Mouse (Mus musculus): Measurements from ENCODE around the gene Hap1. TPM values are rescaled to one million over a fixed set of nuclear protein-coding genes. Genes with fewer than 3 reads are reported as not detected.
"Not testable (repeated sequence)": the region's sequence is repeated elsewhere in the genome, so short reads cannot be mapped to it uniquely, and the experiment has no call there.

Gene Hap1
- polyA plus RNA-seq, 1 experiment from 2014 or later: 1.5 TPM

DNA sequence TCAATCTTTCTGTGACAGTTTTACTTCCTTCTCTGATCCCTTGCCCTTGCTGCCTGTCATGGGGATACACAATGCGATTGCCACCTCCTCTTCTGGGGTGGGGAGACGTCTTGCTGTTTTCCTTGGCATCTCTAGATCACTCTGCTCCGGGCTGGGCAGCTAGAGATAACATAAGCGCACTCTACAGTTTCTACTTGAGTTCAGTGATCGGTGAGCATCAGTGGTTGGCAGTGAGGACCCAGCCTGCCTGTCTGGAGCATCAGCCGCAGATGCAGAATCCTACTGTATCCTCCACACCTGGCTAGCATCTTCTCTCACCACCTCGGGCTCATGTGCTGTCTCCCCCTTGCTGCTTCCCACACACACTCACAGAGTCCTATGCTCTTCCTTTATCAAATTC lies 13.2 kb upstream of the Hap1 start:
- Histone ChIP-seq H3K4me1 (replicated peaks; ENCODE audit: control insufficient read depth, insufficient read depth, low read length) (no peaks in the 10 kb centered on the region), H3K27me3 (replicated peaks; ENCODE audit: control insufficient read depth, insufficient read depth, low read length) (no peaks in the 10 kb centered on the region), H3K4me3 (ENCODE audit: low read depth, low read length) (no peak overlapping the region), H3K4me2 (no peak overlapping the region), H3K9ac (ENCODE audit: low read depth, low read length) (no peak overlapping the region), H3K9me3 (ENCODE audit: control insufficient read depth, low read length) (no peaks in the 10 kb centered on the region), H3K36me3 (ENCODE audit: control insufficient read depth, insufficient read depth, low read length) (peaks cover 7% of the 10 kb centered on the region; the same call in 1 of the 2 replicates), H3K27ac (ENCODE audit: low read depth, low read length) (no peak overlapping the region)
- ATAC-seq (replicated peaks; ENCODE audit: low FRiP score) (no peak), DNase-seq (ENCODE audit: low spot score) (no peak)
- WGBS: 64% methylated on average over 7 of the region's 7 CpGs

DNA sequence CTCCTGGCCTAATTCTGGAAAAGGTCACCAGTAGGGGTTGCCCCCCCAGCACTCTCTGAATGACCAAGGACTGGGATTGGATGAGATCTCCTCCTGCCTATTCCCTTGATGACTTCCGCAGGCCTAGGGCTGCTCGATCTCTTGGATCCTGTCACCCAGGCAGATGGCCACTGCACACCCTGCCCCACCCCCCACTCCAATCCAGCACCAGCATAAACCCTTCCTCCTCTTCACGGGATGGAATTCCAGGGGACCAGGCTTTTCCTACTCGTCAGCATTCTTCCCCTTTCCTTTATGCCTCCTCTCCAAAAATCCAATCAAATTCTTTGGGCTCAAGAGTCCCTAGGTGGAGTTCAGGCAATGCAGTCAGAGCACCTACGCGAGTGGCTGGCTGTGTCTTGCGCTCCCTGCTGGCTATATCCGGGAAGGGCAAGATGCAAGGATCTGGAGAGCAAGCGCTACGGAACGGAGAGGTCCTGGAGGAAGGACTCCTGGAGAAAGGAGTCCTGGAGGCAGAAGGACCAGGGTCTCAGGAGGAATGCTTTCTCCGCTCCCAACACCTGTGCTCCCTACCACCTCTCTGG lies 7.1 kb upstream of the Hap1 start:
- Histone ChIP-seq H3K27me3 (replicated peaks; ENCODE audit: control insufficient read depth, insufficient read depth, low read length) (peaks cover 27% of the 10 kb centered on the region), H3K27ac (ENCODE audit: low read depth, low read length) (no peak overlapping the region), H3K4me1 (replicated peaks; ENCODE audit: control insufficient read depth, insufficient read depth, low read length) (0 out of 2 replicates have a peak, but pooled peaks cover 5% of the 10 kb centered on the region), H3K9me3 (ENCODE audit: control insufficient read depth, low read length) (no peaks in the 10 kb centered on the region), H3K36me3 (ENCODE audit: control insufficient read depth, insufficient read depth, low read length) (no peaks in the 10 kb centered on the region), H3K4me3 (ENCODE audit: low read depth, low read length) (no peak overlapping the region), H3K4me2 (no peak overlapping the region), H3K9ac (ENCODE audit: low read depth, low read length) (no peak overlapping the region)
- ATAC-seq (replicated peaks; ENCODE audit: low FRiP score) (peak; percentile 40; the same call in 1 of the 2 replicates), DNase-seq (ENCODE audit: low spot score) (peak; percentile 59)
- 17% methylated on average over 12 of the region's 12 CpGs for WGBS

- ATAC-seq (replicated peaks; ENCODE audit: low FRiP score) (0 out of 2 replicates have a peak, but pooled peaks have one; percentile 16), DNase-seq (ENCODE audit: low spot score) (peak; percentile 75)
- H3K4me2 ChIP-seq: no peak overlapping the region
- WGBS: 12% methylated on average over 8 of the region's 8 CpGs
- no peak overlapping the region for H3K27ac ChIP-seq (ENCODE audit: low read depth, low read length)
- H3K9me3 ChIP-seq (ENCODE audit: control insufficient read depth, low read length): no peaks in the 10 kb centered on the region
- 0 out of 2 replicates have a peak, but pooled peaks cover 5% of the 10 kb centered on the region for H3K4me1 ChIP-seq (replicated peaks; ENCODE audit: control insufficient read depth, insufficient read depth, low read length)
- H3K9ac ChIP-seq (ENCODE audit: low read depth, low read length): no peak overlapping the region
- no peak overlapping the region for H3K4me3 ChIP-seq (ENCODE audit: low read depth, low read length)
- H3K36me3 ChIP-seq (ENCODE audit: control insufficient read depth, insufficient read depth, low read length): no peaks in the 10 kb centered on the region
- peaks cover 31% of the 10 kb centered on the region for H3K27me3 ChIP-seq (replicated peaks; ENCODE audit: control insufficient read depth, insufficient read depth, low read length)
These were observed 6.5 kb upstream of the Hap1 start for GRCm38 (mm10) chr11:100362209-100362978.

GRCm38 (mm10) chr11:100361059-100361458 lies 5.1 kb upstream of the Hap1 start:
- no CpG with 5 or more reads among the region's 13 CpGs for WGBS
- not testable (repeated sequence) for H3K4me1 ChIP-seq (replicated peaks; ENCODE audit: control insufficient read depth, insufficient read depth, low read length); H3K36me3 ChIP-seq (ENCODE audit: control insufficient read depth, insufficient read depth, low read length); DNase-seq (ENCODE audit: low spot score); ATAC-seq (replicated peaks; ENCODE audit: low FRiP score); H3K9me3 ChIP-seq (ENCODE audit: control insufficient read depth, low read length); H3K4me2 ChIP-seq; H3K4me3 ChIP-seq (ENCODE audit: low read depth, low read length); H3K27ac ChIP-seq (ENCODE audit: low read depth, low read length); H3K9ac ChIP-seq (ENCODE audit: low read depth, low read length)
- H3K27me3 ChIP-seq (replicated peaks; ENCODE audit: control insufficient read depth, insufficient read depth, low read length): peaks cover 44% of the 10 kb centered on the region

- no peak overlapping the region for H3K27ac ChIP-seq (ENCODE audit: low read depth, low read length)
- no peaks in the 10 kb centered on the region for H3K36me3 ChIP-seq (ENCODE audit: control insufficient read depth, insufficient read depth, low read length)
- no peaks in the 10 kb centered on the region for H3K9me3 ChIP-seq (ENCODE audit: control insufficient read depth, low read length)
- ATAC-seq (replicated peaks; ENCODE audit: low FRiP score) (no peak), DNase-seq (ENCODE audit: low spot score) (no peak)
- no peak overlapping the region for H3K4me2 ChIP-seq
- no peak overlapping the region for H3K4me3 ChIP-seq (ENCODE audit: low read depth, low read length)
- peaks cover 53% of the 10 kb centered on the region for H3K27me3 ChIP-seq (replicated peaks; ENCODE audit: control insufficient read depth, insufficient read depth, low read length)
- peaks cover 7% of the 10 kb centered on the region; the same call in 1 of the 2 replicates for H3K4me1 ChIP-seq (replicated peaks; ENCODE audit: control insufficient read depth, insufficient read depth, low read length)
- H3K9ac ChIP-seq (ENCODE audit: low read depth, low read length): no peak overlapping the region
- WGBS: 51% methylated on average over 6 of the region's 6 CpGs
These were observed 4.2 kb upstream of the Hap1 start for GRCm38 (mm10) chr11:100360175-100360574.

DNA sequence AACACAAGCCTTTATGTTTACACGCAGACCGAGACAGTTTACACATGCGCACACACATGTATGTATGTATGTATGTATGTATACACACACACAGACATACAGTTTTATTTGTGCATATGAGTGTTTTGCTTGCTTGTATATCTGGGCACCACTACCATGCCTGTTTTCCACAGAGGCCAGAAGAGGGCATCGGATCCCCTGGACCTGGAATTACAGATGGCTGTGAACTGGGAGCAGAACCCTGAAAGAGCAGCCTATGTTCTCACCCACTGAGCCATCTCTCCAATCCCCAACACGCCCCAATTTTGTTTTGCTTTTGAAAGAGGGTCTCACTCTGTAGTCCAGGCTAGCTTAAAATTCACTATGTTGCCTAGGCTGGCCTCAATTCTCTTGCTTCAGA lies 1.5 kb upstream of the Hap1 start:
- no peak overlapping the region for H3K4me2 ChIP-seq
- H3K27me3 ChIP-seq (replicated peaks; ENCODE audit: control insufficient read depth, insufficient read depth, low read length): peaks cover 78% of the 10 kb centered on the region
- WGBS: 57% methylated on average over 5 of the region's 5 CpGs
- no peak overlapping the region for H3K9ac ChIP-seq (ENCODE audit: low read depth, low read length)
- no peaks in the 10 kb centered on the region for H3K36me3 ChIP-seq (ENCODE audit: control insufficient read depth, insufficient read depth, low read length)
- DNase-seq (ENCODE audit: low spot score) (no peak), ATAC-seq (replicated peaks; ENCODE audit: low FRiP score) (no peak)
- no peak overlapping the region for H3K27ac ChIP-seq (ENCODE audit: low read depth, low read length)
- no peaks in the 10 kb centered on the region for H3K9me3 ChIP-seq (ENCODE audit: control insufficient read depth, low read length)
- no peak overlapping the region for H3K4me3 ChIP-seq (ENCODE audit: low read depth, low read length)
- H3K4me1 ChIP-seq (replicated peaks; ENCODE audit: control insufficient read depth, insufficient read depth, low read length): peaks cover 4% of the 10 kb centered on the region; the same call in 1 of the 2 replicates

DNA sequence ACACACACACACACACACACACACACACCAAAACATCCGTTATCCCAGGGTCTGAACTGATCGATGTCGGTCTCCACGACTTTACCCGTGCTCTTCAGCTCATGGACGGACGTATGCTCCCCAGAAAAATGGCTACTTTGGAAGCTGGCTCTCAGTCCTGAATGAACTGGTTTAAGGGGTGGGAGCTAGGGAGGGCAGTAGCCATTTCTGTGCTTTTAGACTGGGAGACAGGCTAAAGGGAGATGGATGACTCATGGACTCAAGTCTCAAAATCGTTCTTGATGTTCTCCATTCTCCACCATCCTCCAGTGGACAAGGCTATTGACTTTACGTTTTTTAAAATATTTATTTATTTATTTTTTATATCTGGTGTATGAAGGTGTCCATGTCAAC lies 887 bp upstream of the Hap1 start:
- peak overlapping the region; percentile 65 for H3K4me3 ChIP-seq (ENCODE audit: low read depth, low read length)
- DNase-seq (ENCODE audit: low spot score) (no peak), ATAC-seq (replicated peaks; ENCODE audit: low FRiP score) (no peak)
- peak overlapping the region; percentile 99 for H3K4me2 ChIP-seq
- H3K27me3 ChIP-seq (replicated peaks; ENCODE audit: control insufficient read depth, insufficient read depth, low read length): peaks cover 83% of the 10 kb centered on the region
- no peaks in the 10 kb centered on the region for H3K36me3 ChIP-seq (ENCODE audit: control insufficient read depth, insufficient read depth, low read length)
- H3K9ac ChIP-seq (ENCODE audit: low read depth, low read length): no peak overlapping the region
- no peaks in the 10 kb centered on the region for H3K9me3 ChIP-seq (ENCODE audit: control insufficient read depth, low read length)
- no peak overlapping the region for H3K27ac ChIP-seq (ENCODE audit: low read depth, low read length)
- 27% methylated on average over 9 of the region's 9 CpGs for WGBS
- H3K4me1 ChIP-seq (replicated peaks; ENCODE audit: control insufficient read depth, insufficient read depth, low read length): peaks cover 3% of the 10 kb centered on the region; the same call in 1 of the 2 replicates

GRCm38 (mm10) chr11:100355151-100355951 lies 577 bp downstream of the Hap1 start:
- peak overlapping the region; percentile 50 for H3K9ac ChIP-seq (ENCODE audit: low read depth, low read length)
- H3K4me2 ChIP-seq: peak overlapping the region; percentile 99
- H3K4me3 ChIP-seq (ENCODE audit: low read depth, low read length): peak overlapping the region; percentile 65
- ATAC-seq (replicated peaks; ENCODE audit: low FRiP score) (peak; percentile 30; the same call in 1 of the 2 replicates), DNase-seq (ENCODE audit: low spot score) (peak; percentile 55)
- H3K27ac ChIP-seq (ENCODE audit: low read depth, low read length): no peak overlapping the region
- WGBS: 1% methylated on average over 54 of the region's 54 CpGs
- no peaks in the 10 kb centered on the region for H3K9me3 ChIP-seq (ENCODE audit: control insufficient read depth, low read length)
- peaks cover 80% of the 10 kb centered on the region for H3K27me3 ChIP-seq (replicated peaks; ENCODE audit: control insufficient read depth, insufficient read depth, low read length)
- no peaks in the 10 kb centered on the region for H3K36me3 ChIP-seq (ENCODE audit: control insufficient read depth, insufficient read depth, low read length)
- peaks cover 3% of the 10 kb centered on the region; the same call in 1 of the 2 replicates for H3K4me1 ChIP-seq (replicated peaks; ENCODE audit: control insufficient read depth, insufficient read depth, low read length)

Measured in liver, embryonic 11.5 days (tissue).